Mouse (Mus musculus) adrenal gland, postnatal 10 days (tissue): Measurements from ENCODE around the gene 1500009C09Rik. TPM values are rescaled to one million over a fixed set of nuclear protein-coding genes. Genes with fewer than 3 reads are reported as not detected.

Experiments
- DNase-seq: peaks from one replicate; pipeline ENCODE4 v3.0.0; 2021; ENCODE audit warnings: mixed read lengths
- long read RNA-seq, 2 experiments: library from polyadenylated mRNA; stranded (forward); transcript quantifications; one replicate each; pipeline ENCODE4 v2.0.0; 2021
- total RNA-seq, 2 experiments: library from RNA; stranded (reverse); gene quantifications; 2 replicates each; pipeline ENCODE4 v1.2.3; 2021

Gene 1500009C09Rik
- total RNA-seq, result under 1 TPM; 0.27 to 1.00 TPM
- long read RNA-seq, experiment 1, result 0 reads
- long read RNA-seq, experiment 2, result 0 reads

GRCm38 (mm10) chr15:82252097-82252496, at the start of gene 1500009C09Rik:
1500009C09Rik (plus strand) TSS chr15:82252397.
- DNase-seq, result no peak

DNA sequence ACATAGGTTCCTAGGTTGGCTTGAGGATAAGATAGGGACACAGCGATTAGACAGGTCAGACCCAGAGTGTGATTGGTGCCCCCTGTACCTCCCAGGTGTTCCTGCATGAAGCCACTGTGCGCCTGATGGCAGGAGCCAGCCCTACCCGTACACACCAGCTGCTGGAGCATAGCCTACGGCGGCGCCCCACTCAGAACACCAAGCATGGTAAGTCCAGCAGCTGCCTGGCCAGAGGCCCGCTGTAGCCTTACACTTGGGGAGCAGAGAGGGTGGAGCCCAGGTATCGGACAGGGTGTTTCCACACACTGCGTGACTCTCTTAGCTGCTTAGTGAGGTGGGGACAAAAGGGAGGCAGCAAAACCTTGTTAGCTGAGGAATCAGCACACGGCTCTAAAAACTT, 49.1 kb upstream of the 1500009C09Rik start:
- DNase-seq, result no peak

DNA sequence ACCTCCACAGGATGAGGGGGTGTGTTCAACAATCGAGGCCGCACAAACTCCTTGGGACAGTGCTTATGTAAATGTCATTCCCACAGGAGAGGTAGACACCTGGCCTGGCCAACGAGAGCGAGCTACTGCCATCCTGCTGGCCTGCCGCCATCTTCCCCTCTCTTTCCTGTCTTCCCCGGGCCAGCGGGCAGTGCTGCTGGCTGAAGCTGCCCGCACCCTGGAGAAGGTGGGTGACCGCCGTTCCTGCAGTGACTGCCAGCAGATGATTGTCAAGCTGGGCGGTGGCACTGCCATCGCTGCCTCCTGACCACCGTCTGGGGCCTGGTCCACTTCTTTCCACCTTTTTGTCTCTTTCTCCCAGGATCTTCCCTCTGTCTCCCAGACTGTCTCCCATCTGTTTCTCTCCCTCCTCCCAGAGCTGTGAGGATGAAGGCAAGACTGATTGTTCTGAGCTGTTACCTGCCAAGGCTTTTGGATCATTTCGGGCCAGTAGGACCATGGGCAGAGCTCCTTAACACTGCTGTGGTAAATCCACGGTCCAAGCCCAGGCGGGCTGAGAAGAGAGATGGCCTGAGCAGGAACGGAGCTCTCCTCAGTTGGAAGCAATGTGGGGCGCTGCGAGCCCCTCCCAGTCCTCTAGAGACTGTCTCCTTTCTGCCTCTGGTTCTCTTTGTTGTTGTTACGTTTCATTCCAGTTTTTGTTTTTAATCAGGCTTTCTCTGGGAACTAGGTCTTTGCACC, 48.4 kb upstream of the 1500009C09Rik start:
- no peak for DNase-seq

DNA sequence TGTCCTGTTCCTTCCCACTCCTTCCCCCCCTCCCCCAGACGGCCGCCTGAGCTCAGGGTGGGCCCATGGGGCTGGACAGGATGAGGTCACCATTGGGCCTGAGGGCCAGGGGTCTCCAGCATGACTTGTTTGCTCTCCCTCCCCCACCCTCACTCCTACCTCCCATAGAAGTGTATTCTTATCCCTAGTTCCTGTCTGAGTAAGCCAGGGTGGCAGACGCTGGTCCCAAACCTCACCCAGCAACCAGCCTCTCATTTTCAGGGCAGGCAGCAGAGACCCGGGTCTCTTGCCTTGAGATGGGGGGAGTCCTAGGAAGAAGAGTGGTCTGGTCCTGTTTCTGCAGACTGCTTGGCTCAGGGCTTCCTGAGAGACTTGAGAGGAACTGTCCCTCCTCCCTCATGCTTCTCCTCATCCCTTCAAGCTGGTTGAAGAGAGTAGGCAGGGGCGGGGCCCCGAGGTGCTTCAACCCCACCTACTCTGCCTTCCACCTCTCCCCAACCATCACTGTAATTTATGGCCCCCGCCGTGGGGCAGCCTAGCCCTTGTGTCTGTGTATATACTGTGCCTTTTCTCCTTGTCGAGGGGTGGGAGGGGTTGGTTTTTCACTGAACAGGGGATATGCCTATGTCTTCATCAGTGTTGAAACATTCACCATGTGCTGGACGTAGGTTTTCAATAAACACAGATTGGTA, 47.4 kb upstream of the 1500009C09Rik start:
- no peak for DNase-seq

DNA sequence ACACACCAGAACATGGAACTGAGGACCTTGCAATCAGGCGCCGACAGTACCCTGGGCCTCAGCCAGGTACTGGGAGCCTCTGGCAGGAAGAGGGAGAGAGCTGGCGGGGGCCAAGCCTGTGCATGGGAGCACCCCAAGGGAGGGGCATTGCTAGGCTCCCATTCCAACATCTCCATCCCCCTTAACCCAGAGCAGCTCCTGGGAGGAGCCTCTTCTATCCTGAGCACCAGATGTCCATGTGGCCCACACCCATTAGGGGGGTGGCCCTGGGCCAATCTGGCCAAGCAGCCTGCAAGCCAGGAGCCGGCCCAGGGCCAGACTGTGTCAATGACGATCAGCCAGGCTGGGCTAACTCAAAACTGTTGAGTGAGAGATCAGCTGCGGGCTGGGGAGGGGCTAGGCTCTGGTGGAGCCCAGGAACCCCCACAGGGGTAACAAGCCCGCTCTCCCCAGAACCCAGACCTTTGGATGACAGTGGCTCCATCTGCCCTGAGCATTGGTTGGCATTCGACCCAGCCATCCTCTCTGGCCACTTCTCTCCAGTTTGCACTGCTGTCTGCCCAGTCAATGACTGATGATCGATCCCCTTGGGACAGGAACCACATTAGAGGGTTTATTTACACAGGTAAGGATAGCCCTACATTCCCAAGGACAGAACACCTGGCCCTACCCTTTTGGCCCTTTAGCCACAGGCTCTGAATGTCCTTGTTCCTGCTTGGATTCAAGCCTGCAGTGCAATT, 45.7 kb upstream of the 1500009C09Rik start:
- DNase-seq, result peak; percentile 75

GRCm38 (mm10) chr15:82207105-82207459, 45.1 kb upstream of the 1500009C09Rik start:
- DNase-seq, result no peak

GRCm38 (mm10) chr15:82207504-82208219, 44.5 kb upstream of the 1500009C09Rik start:
- DNase-seq, result no peak

GRCm38 (mm10) chr15:82208307-82208706, 43.9 kb upstream of the 1500009C09Rik start:
- DNase-seq, result no peak

DNA sequence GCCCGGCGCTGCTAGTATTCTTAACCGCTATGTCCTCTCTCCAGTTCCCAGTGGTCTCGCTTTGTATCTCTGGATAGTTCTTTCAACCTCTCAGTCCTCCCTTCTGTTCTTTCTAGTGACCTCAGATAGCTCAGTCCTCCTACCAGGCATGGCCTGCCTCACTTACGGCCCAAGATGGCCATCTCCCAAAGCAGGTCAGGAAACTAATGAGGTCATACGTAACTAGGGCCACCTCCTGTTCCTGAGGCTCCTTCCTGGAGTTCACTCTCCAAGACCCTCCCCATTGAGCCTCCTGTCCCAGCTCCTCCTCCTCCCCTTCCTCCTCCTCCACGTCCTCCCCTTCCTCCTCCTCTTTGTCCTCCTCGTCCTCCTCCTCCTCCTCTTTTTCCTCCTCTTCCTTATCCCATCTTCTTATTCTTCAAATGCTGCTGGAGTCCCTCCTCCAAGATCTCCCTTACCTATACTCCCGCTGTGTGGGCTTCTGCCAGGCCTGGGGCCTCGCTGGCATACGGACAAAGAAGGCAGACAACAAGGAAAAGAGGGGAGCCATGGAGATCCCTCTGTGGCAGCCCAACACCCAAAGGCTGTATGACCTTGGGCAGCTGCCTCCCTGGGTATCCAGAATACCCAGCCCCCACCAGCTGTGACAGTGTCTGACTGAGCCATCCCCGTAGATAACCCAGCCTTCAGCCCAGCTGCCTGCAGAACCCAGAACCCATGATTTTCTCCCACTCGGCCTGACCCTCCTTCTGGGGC, 42.7 kb upstream of the 1500009C09Rik start:
- no peak for DNase-seq

DNA sequence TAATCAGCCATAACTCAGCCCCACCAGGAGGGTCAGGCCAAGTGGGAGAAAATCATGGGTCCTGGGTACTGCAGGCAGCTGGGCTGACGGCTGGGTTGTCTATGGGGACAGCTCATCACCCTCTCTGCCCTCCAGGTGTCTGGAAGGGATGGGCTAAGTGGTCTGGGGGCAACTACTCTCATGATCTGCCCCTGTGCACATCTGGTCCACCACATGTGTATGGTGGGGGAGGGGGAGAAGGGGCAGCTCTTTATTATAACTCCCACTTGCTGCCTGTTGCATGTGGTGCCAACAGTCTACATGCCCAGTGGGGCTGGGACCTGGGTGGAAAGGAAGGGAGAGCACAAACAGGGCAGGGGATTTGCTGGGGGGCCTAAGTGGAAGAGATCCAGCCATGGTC, 41.4 kb upstream of the 1500009C09Rik start:
- no peak for DNase-seq

DNA sequence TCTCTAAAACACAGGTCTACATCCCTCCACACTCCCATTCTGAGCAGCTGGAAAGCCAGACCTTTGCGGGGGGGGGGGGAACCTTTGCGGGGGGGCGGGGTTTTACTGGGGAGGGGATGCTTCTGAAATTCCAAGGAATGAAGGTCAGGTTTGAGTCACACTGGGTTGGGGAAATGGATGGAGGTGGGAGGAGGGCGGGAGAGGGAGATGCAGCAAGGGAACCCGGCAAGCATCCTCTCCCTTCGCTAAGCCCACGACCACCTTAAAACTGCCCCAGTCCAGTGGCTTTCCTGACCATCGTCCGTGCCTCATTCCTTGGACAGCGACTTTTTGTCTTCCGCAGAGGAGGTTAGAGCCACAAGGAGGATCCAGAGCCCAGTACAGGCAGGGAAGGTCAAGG, 40.9 kb upstream of the 1500009C09Rik start:
- DNase-seq, result no peak

GRCm38 (mm10) chr15:82211911-82212751, 40.1 kb upstream of the 1500009C09Rik start:
- peak; percentile 42 for DNase-seq

DNA sequence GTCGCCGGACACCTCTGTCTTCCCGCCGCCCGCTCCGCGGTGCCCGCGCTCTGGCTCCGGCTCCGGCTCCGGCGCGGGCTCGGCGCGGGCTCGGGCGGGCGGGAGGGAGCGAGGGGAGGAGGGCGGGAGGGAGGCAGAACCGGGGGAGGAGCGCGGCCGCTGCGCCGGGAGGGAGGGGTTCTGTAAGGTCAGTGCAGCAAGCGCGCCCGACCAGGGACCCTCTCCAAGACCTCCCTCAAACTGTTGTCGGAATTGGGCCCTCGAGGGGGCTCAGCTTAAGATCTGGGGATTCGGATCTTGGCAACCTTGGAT, 39.5 kb upstream of the 1500009C09Rik start, which contains the start of gene Shisa8:
Gene Shisa8, minus strand, starts transcription at position 64 of the 312 bp plus-strand sequence.
- DNase-seq, result peak; percentile 40

DNA sequence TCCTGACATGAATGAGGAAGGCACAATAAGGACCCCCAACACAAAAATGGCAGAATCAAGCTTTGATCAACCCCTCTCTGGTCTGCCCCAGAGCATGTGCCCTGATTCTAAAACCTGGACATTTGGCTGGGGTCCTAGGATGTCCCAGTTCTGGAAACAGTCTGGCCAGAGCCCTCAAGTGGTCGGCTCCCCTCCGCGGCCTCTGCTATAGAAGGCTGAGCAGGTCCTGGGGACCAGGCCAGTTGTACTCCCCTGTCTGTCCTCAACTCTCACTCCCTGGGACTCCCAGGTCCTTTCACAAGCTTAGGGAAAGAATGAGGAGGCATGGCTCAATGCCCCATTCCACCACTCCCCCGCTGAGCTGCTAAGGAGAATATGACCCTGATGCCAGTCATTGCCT, 39.0 kb upstream of the 1500009C09Rik start:
- no peak for DNase-seq

- no peak for DNase-seq
Observed at GRCm38 (mm10) chr15:82215332-82216046, 36.7 kb upstream of the 1500009C09Rik start.

- DNase-seq, result no peak
Observed at GRCm38 (mm10) chr15:82216142-82216827, 35.9 kb upstream of the 1500009C09Rik start.

DNA sequence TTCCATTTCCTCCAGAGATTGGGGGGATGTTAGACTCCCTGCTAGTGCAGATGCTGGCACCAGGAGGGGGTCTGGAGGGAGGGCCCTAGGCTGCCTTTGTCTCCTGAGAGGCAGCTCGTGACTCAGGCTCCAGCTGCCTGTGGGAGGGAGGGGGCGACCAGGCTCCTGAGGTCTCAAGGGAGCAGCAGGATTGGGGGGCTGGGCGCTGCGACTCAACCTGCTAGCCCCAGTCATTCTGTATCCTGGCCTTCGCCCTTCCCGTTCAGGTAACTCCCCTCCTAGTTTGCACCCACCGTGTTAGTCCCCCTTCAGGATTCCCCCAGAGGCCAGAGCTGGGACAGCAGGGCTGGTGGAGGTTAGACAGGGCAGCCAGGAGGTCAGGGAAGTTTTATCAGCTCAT, 35.2 kb upstream of the 1500009C09Rik start:
- DNase-seq, result no peak

- no peak for DNase-seq
Observed at GRCm38 (mm10) chr15:82217980-82218379, 34.2 kb upstream of the 1500009C09Rik start.
